Comparison of ENCODE assay signal across 7 mouse cellular contexts in the genomic region with DNA sequence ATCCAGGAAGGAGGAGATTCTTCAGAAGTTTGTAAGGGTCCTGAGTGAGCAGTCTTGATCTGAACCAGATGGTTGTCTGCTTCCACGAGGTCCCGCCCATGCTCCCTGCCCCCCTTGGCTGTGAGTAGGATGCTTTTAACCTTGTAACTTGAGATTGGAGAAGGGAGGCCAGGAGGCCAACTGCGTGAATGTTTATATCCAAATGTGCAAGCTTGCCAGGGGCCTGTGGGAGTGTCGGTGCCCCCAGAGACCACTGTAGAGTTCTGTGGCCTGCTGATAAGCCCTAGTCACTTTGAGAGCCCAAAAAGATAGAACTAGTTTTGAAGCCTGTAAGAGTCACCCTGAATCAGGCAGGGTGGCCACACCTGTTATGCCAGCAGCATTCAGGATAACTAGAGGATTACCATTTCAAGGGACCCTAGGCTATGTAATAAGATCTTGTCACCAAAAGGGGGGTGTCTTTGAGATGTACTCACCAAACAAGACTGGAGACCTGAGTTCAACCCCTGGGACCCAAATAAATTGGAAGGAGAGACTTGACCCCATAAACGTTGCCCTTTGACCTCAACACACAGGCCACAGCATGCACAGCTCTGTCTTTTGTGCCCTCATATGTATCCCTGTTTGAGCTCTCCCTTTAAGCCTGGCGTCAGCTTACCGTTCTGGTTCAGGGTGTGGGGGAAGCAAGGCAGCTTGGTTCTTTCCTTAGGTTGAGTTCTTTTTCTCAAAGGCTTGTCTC. TPM values are rescaled to one million over a fixed set of nuclear protein-coding genes. Genes with fewer than 3 reads are reported as not detected.
DNase-seq lines count a peak whose midpoint lies in the region; ATAC-seq and TF ChIP-seq lines count a peak whose summit lies in the region.

No protein-coding gene starts in this region.

- H3K4me2 ChIP-seq in forebrain, embryonic 16.5 days (ENCODE audit: low read length), result peak overlapping the region; percentile 96
- H3K4me2 ChIP-seq in hindbrain, embryonic 16.5 days (ENCODE audit: low read length), result peak overlapping the region; percentile 78
- peak overlapping the region; percentile 90 for H3K4me2 ChIP-seq in liver, embryonic 14.5 days (ENCODE audit: low read depth)

- no peak for ATAC-seq in forebrain, embryonic 16.5 days
- no peak for ATAC-seq in hindbrain, embryonic 16.5 days
- peak; percentile 79 for ATAC-seq in liver, embryonic 14.5 days (ENCODE audit: insufficient read depth)

- H3K9me3 ChIP-seq in forebrain, embryonic 16.5 days (ENCODE audit: control insufficient read depth, low read length), result no peaks in the 10 kb centered on the region
- H3K9me3 ChIP-seq in hindbrain, embryonic 16.5 days (ENCODE audit: control insufficient read depth, low read length), result no peaks in the 10 kb centered on the region
- H3K9me3 ChIP-seq in liver, embryonic 14.5 days (ENCODE audit: control insufficient read depth, low read length), result no peaks in the 10 kb centered on the region

- H3K4me3 ChIP-seq in forebrain, embryonic 16.5 days (replicated peaks; ENCODE audit: low read length), result no peak overlapping the region; the same call in 1 of the 2 replicates
- H3K4me3 ChIP-seq in hindbrain, embryonic 16.5 days (ENCODE audit: low read length), result peak overlapping the region; percentile 92
- peak overlapping the region; percentile 79 to 92 for H3K4me3 ChIP-seq in liver, embryonic 14.5 days (ENCODE audit: insufficient read depth in 1 of 2, low read depth in 2 of 2, low read length in 2 of 2)

- H3K27me3 ChIP-seq in forebrain, embryonic 16.5 days (replicated peaks; ENCODE audit: control insufficient read depth, insufficient read depth, low read length), result no peaks in the 10 kb centered on the region
- H3K27me3 ChIP-seq in hindbrain, embryonic 16.5 days (replicated peaks; ENCODE audit: control insufficient read depth, insufficient read depth, low read length), result no peaks in the 10 kb centered on the region
- no peaks in the 10 kb centered on the region for H3K27me3 ChIP-seq in liver, embryonic 14.5 days (ENCODE audit: control insufficient read depth, insufficient read depth, low read length)

- TF ChIP-seq CTCF in liver, embryonic 14.5 days (IDR thresholded peaks at IDR 0.05; ENCODE audit: low read depth), result no peak

- H3K36me3 ChIP-seq in forebrain, embryonic 16.5 days (ENCODE audit: control insufficient read depth, insufficient read depth), result no peaks in the 10 kb centered on the region
- H3K36me3 ChIP-seq in hindbrain, embryonic 16.5 days (ENCODE audit: control insufficient read depth, insufficient read depth, low read length), result no peaks in the 10 kb centered on the region
- peaks cover 5% of the 10 kb centered on the region for H3K36me3 ChIP-seq in liver, embryonic 14.5 days (replicated peaks; ENCODE audit: control insufficient read depth, insufficient read depth, low read depth)

- TF ChIP-seq EP300 in liver, embryonic 14.5 days (IDR thresholded peaks at IDR 0.05; ENCODE audit: low read depth), result peak; percentile 90

- peaks cover 30% of the 10 kb centered on the region for H3K4me1 ChIP-seq in forebrain, embryonic 16.5 days (replicated peaks; ENCODE audit: control insufficient read depth, insufficient read depth, low read length)
- H3K4me1 ChIP-seq in hindbrain, embryonic 16.5 days (ENCODE audit: control insufficient read depth, insufficient read depth, low read depth, low read length), result peaks cover 20% of the 10 kb centered on the region
- peaks cover 40 to 56% of the 10 kb centered on the region in 2 experiments for H3K4me1 ChIP-seq in liver, embryonic 14.5 days (replicated peaks; ENCODE audit: control insufficient read depth in 2 of 2, insufficient read depth in 2 of 2, low read length in 1 of 2)

- DNase-seq in MEL-GATA-1-ER (ENCODE audit: extremely low read depth, low read depth), result peak; percentile 87
- peak; percentile 41 to 62 for DNase-seq in adrenal gland, postnatal 36 days
- DNase-seq in liver, embryonic 14.5 days (ENCODE audit: low read depth in 3 of 3, low spot score in 3 of 3), result peak; percentile 84 to 85 (median 84)
- peak; percentile 70 for DNase-seq in skeletal muscle tissue, adult 2 months (ENCODE audit: low read depth, low spot score)
- DNase-seq in thymus, postnatal 4 days, result no peak

- H3K27ac ChIP-seq in forebrain, embryonic 16.5 days (ENCODE audit: low read length), result no peak overlapping the region
- no peak overlapping the region for H3K27ac ChIP-seq in hindbrain, embryonic 16.5 days (ENCODE audit: low read depth, low read length)
- peak overlapping the region; percentile 97 for H3K27ac ChIP-seq in liver, embryonic 14.5 days

- H3K9ac ChIP-seq in forebrain, embryonic 16.5 days (replicated peaks; ENCODE audit: low read depth, low read length), result no peak overlapping the region
- H3K9ac ChIP-seq in hindbrain, embryonic 16.5 days (ENCODE audit: low read depth, low read length), result peak overlapping the region; percentile 96; the same call in 1 of the 2 replicates
- H3K9ac ChIP-seq in liver, embryonic 14.5 days (replicated peaks), result peak overlapping the region; percentile 95

- WGBS in forebrain, embryonic 16.5 days, result 54% methylated on average over 7 of the region's 7 CpGs
- 43% methylated on average over 7 of the region's 7 CpGs for WGBS in hindbrain, embryonic 16.5 days
- 20% methylated on average over 7 of the region's 7 CpGs for WGBS in liver, embryonic 14.5 days (ENCODE audit: insufficient replicate concordance)

RNA-seq across cellular contexts. Expression of a gene that starts 1.9 kb away (rescaled TPM):
- total RNA-seq in adrenal gland, postnatal 36 days (2021), result 10 to 100 TPM; 22.1 to 23.3 TPM
- polyA plus RNA-seq in forebrain, embryonic 16.5 days (2015; fragmentation: Nextera tagmentation; extraction: Ambion mirVana), result 24.7 and 25.2 TPM in 2 replicates
- polyA plus RNA-seq in hindbrain, embryonic 16.5 days (2015; fragmentation: Nextera tagmentation; extraction: Ambion mirVana), result 23.5 and 26.5 TPM in 2 replicates
- polyA plus RNA-seq in liver, embryonic 14.5 days (2012; rRNA removed), result 10.6 and 11.7 TPM in 2 replicates
- 9.6 and 11.8 TPM in 2 replicates for polyA plus RNA-seq in liver, embryonic 14.5 days (2014; fragmentation: Nextera tagmentation; extraction: Ambion mirVana)

RNA-seq across cellular contexts. Expression of a gene that starts 19.4 kb away (rescaled TPM):
- 1 to 10 TPM; 9.4 to 9.5 TPM for total RNA-seq in adrenal gland, postnatal 36 days (2021)
- 8.2 and 8.4 TPM in 2 replicates for polyA plus RNA-seq in forebrain, embryonic 16.5 days (2015; fragmentation: Nextera tagmentation; extraction: Ambion mirVana)
- 7.2 and 8.1 TPM in 2 replicates for polyA plus RNA-seq in hindbrain, embryonic 16.5 days (2015; fragmentation: Nextera tagmentation; extraction: Ambion mirVana)
- polyA plus RNA-seq in liver, embryonic 14.5 days (2012; rRNA removed), result 2.5 and 2.8 TPM in 2 replicates
- polyA plus RNA-seq in liver, embryonic 14.5 days (2014; fragmentation: Nextera tagmentation; extraction: Ambion mirVana), result 1.3 and 1.5 TPM in 2 replicates
